Mouse (Mus musculus): ENCODE measurements at regions not wholly inside any gene's neighbourhood (a gene's known extent, or its start where the extent isn't known, plus 50 kb on each side); places are given as distances from the start of the nearest gene placed in this dataset.

DNA sequence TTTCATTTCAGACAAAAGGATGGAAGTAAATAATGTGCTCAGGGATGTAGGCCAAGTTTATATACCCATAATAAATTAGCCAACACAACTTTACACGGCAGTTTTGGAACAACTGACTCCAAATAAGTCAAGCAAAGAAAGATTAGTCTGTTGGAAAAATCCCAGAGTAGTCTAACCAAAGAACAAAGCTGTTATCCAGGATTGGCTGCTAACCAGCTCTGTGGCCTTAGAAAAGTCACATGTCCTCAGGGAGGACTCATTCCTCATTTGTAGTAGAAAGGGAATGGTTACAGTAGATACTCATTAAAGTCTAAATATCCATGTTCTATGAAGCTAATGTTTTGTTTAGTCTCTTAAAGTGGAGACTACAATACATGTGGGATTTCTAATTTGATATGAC lies 130.6 kb upstream of the Mid1 start:
- peak; percentile 4 for DNase-seq

GRCm38 (mm10) chrX:169552851-169553250 lies 132.1 kb upstream of the Mid1 start:
- no peak for DNase-seq

GRCm38 (mm10) chrX:169544037-169544436 lies 141.0 kb upstream of the Mid1 start:
- no peak for DNase-seq

- no peak for DNase-seq
Observed at GRCm38 (mm10) chrX:169508229-169508628, 176.8 kb upstream of the Mid1 start.

DNA sequence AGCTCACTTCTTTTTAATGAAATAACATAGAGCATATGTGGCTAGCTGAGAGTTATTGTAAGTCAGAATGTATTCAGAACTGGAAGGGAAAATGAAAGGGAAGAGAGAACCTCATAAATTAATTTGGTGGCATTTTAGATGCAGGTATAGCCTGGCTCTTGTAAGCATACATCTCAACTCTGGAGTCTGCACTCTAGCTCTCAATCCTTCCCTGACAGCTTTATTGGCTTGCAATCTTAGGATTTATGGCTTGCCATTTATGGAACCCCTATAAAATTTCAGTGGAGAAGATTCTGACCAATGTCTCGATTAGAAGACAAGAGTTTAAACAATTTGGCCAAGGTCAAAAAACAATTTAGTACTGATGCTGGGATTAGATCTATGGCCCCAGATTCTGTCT lies 173.4 kb upstream of the Hccs start:
- DNase-seq = no peak

- no peak for DNase-seq
Observed at GRCm38 (mm10) chrX:169473518-169473917, 153.3 kb upstream of the Hccs start.

DNA sequence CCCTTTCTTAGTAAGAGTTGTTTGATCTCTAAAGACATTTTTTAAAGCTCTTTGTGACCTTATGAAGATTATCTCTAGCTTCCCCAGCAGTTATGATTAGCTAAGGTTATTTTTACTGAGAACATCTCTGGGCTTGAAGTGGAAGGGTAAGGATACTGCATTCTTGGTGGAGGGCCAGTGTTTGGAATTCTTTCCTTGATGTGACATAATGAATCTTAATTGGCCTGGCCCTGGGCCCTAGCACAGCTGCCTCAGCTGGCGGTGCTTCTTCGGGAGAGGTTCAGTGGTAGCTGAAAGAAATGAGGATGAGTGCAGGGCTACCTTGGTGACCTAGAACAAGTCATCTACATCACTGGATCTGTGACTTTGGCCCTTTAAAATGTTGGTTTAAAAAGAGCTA lies 150.5 kb upstream of the Hccs start:
- peak; percentile 12 for DNase-seq

- DNase-seq = no peak
Observed at GRCm38 (mm10) chrX:169450159-169450558, 130.0 kb upstream of the Hccs start.

- no peak for DNase-seq
Observed at GRCm38 (mm10) chrX:169439546-169439945, 119.4 kb upstream of the Hccs start.

DNA sequence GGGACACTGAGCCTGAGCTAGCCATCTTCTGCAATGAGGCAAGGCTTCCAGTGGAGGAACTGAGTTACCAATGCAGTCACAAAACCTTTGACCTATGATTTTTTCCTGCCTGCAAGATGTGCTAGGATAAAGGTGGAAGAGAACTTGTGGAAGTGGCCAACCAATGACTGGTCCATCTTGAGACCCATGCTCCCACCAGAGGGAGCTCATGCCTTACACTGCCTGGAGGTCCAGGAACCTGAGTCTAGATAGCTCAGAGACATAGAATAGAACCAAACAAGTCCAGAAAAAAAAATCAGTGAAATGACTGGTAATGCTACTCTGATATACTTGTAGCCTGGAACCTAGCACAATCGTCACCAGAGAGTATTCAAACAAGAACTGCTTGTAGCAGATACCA lies 118.5 kb upstream of the Hccs start:
- DNase-seq = peak; percentile 44

DNA sequence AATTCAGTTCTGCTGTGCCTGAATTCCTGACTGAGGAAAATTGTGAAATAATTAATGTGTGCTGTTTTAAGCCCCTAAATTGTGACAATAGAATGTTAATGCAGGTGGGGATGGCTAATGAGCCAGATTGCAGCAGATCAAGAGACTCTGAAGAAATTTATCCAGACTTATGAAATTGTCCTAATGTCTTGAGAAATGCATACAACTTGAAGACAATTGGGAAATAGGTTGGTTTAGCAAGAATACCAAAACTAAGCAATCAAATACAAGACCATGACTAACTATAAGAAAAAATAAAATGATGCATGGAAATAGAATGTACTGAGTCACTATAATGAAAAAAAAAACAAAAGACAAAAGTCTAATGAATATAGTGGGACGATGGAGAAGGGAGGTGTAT lies 113.7 kb upstream of the Hccs start:
- DNase-seq = no peak

- DNase-seq = no peak
Observed at GRCm38 (mm10) chrX:169396825-169397224, 76.7 kb upstream of the Hccs start.

GRCm38 (mm10) chrX:169386640-169387039 lies 66.5 kb upstream of the Hccs start:
- no peak for DNase-seq

Measured in adrenal gland, postnatal 14 days (tissue).